Mouse (Mus musculus) hindbrain, embryonic 13.5 days (tissue): ENCODE results near the gene Mboat1. TPM values are rescaled to one million over a fixed set of nuclear protein-coding genes. Genes with fewer than 3 reads are reported as not detected.

Experiments used
- ATAC-seq: fragments of 200-750 bp; cut with Nextera tagmentation; 2 replicates; pipeline ENCODE4 v1.8.0; 2017; ENCODE audit warnings: moderate TSS enrichment; ENCODE audit not compliant: low FRiP score
- H3K27ac ChIP-seq: fragments of 300-500 bp; sonication (generic); 2 replicates; pipeline ENCODE4 v1.5.1; 2015; ENCODE audit warnings: inconsistent platforms, mild to moderate bottlenecking, moderate library complexity
- H3K27me3 ChIP-seq: fragments of 300-500 bp; sonication (generic); 2 replicates; pipeline ENCODE4 v1.6.1; 2015; ENCODE audit warnings: mild to moderate bottlenecking, inconsistent platforms
- H3K36me3 ChIP-seq: fragments of 300-500 bp; sonication (generic); 2 replicates; pipeline ENCODE4 v1.6.1; 2015; ENCODE audit warnings: mild to moderate bottlenecking, inconsistent platforms
- H3K4me1 ChIP-seq: fragments of 300-500 bp; sonication (generic); replicated peaks from 2 replicates; pipeline ENCODE4 v1.6.1; 2015; ENCODE audit warnings: inconsistent platforms
- H3K4me2 ChIP-seq: fragments of 300-500 bp; sonication (generic); 2 replicates; pipeline ENCODE4 v1.6.1; 2015; ENCODE audit warnings: inconsistent platforms, mild to moderate bottlenecking, moderate library complexity
- H3K4me3 ChIP-seq: fragments of 300-500 bp; sonication (generic); 2 replicates; pipeline ENCODE4 v1.5.1; 2015; ENCODE audit warnings: mild to moderate bottlenecking, inconsistent platforms
- H3K9ac ChIP-seq: fragments of 300-500 bp; sonication (generic); 2 replicates; pipeline ENCODE4 v1.6.1; 2015; ENCODE audit warnings: mild to moderate bottlenecking, inconsistent platforms
- H3K9me3 ChIP-seq: fragments of 300-500 bp; sonication (generic); 2 replicates; pipeline ENCODE4 v1.6.1; 2016; ENCODE audit warnings: inconsistent platforms
- WGBS: fragments of 180-500 bp; shearing (Covaris S2); methylation state at CpG from one replicate; pipeline ENCODE4 v1.1.7; 2015; 5-methylcytosine and 5-hydroxymethylcytosine counted together
- polyA plus RNA-seq: library from polyadenylated mRNA; unstranded; fragments of >200 nt; fragmentation: Nextera tagmentation; extraction: Ambion mirVana; gene quantifications from 2 replicates; pipeline ENCODE4 v1.2.1, GENCODE M21; 2015

The Mboat1 gene
- 2.6 and 3.0 TPM in 2 replicates for polyA plus RNA-seq

DNA sequence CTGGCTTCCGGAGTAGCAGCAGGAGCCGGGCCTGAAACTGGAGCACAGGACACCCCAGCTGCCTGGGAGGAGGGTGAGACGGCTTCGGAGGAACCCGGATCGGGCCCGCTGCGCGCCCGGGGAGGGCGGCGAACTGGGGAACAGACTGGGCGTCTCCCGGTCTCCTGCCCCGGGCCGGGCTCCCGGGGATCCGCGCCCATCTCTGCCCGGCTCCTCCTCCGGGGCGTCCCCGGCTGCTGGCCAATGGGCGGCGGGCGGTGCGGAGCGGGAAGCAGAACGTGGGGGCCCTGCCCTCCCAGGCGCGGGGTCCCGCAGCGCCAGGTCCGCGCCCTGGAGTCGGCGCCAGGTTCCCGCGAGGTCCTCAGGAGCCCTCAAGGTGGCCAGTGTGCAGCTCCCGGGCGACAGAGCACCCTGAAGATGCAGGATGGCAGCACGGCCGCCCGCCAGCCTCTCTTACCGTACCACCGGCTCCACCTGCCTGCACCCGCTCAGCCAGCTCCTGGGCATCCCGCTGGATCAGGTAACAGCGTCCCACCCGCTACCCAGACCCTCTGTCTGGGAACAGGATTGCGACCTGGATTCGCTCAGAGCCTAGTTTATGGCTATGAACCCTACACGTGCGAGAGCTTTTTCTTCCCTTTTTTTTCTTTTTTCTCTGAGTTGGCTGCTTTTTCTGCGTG, at the start of gene Mboat1:
Gene Mboat1 (plus strand): TSS at position 247 of the 680 bp plus-strand sequence.
- no peak within 1 kb of the TSS for H3K27ac ChIP-seq
- H3K4me1 ChIP-seq: peaks cover 9% of the 10 kb centered on the region
- no peaks in the 10 kb centered on the region for H3K9me3 ChIP-seq
- H3K4me3 ChIP-seq: peak within 1 kb of the TSS; percentile 71
- H3K36me3 ChIP-seq: no peaks in the 10 kb centered on the region
- peaks cover 32% of the 10 kb centered on the region for H3K27me3 ChIP-seq
- ATAC-seq: peak; percentile 94
- WGBS: under 1% methylated on average over 55 of the region's 55 CpGs
- peak within 1 kb of the TSS; percentile 92 for H3K4me2 ChIP-seq
- peak within 1 kb of the TSS; percentile 80 for H3K9ac ChIP-seq

DNA sequence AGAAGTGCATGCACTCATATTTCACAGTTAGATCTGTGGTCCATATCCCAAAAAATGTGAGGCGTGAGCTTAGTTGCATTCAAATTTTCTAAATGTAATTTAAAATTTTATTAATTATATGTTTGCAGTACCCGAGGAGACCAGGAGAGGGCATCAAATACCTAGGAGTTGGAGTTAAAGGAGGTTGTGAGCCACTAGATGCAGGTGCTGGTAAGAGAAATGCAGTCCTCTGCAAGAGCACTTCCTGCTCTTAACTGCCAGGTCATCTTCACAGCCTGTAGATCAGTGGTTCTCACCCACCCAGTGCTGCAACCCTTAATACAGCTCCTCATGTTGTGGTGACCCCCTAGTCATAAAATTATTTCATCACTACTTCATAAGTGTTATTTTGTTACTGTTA, 43.2 kb upstream of the Mboat1 start:
- Histone ChIP-seq H3K9me3 (0 out of 2 replicates have a peak, but pooled peaks cover 3% of the 10 kb centered on the region), H3K4me1 (no peaks in the 10 kb centered on the region), H3K9ac (no peak overlapping the region), H3K27me3 (no peaks in the 10 kb centered on the region), H3K4me3 (no peak overlapping the region), H3K4me2 (no peak overlapping the region), H3K36me3 (no peaks in the 10 kb centered on the region), H3K27ac (no peak overlapping the region)
- no peak for ATAC-seq
- WGBS: 46% methylated on average over 2 of the region's 2 CpGs

DNA sequence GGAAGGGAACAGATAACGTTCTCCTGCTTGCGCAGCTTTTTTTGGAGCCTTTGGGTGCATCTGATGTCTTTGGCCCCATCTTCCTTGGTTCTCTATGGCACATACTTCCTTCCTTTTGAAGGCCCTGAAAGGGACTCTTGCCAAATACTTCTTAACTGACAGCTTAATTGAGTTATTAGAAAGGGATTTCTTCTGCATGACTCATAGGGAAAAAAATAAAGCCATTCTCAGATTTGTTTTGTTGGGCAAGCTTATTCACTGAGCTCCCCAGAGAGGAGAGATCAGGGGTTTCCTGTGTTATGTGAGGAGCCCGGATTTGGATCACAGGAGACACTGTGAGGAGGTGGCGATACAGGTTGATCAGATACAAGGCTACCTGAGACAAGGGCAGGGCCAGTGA, 40.4 kb upstream of the Mboat1 start:
- Histone ChIP-seq H3K36me3 (no peaks in the 10 kb centered on the region), H3K9ac (no peak overlapping the region), H3K9me3 (no peaks in the 10 kb centered on the region), H3K27ac (no peak overlapping the region), H3K4me3 (no peak overlapping the region), H3K4me2 (no peak overlapping the region), H3K4me1 (no peaks in the 10 kb centered on the region), H3K27me3 (no peaks in the 10 kb centered on the region)
- WGBS: 80% methylated on average over 4 of the region's 4 CpGs
- ATAC-seq: no peak

DNA sequence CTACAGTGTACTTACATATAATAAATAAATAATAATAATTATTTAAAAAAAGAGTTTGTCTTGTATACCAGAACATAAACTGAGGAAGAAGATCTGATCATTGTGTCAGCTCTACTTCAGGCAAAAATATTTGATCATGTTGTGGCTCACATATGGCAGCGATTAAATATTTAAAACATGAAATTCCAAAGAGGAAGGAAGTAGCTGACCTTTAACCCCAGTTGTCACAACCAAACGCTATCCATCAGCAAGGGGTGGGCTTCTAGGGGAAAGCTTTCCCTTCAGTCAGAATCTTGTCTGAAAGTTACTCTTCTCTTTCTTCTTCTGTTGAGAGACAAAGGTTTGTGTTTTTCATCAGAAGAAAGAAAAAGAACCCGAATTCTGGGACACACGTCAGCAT, 39.8 kb upstream of the Mboat1 start:
- Histone ChIP-seq H3K9me3 (no peaks in the 10 kb centered on the region), H3K27ac (no peak overlapping the region), H3K9ac (no peak overlapping the region), H3K36me3 (no peaks in the 10 kb centered on the region), H3K4me1 (no peaks in the 10 kb centered on the region), H3K27me3 (no peaks in the 10 kb centered on the region), H3K4me2 (no peak overlapping the region), H3K4me3 (no peak overlapping the region)
- 66% methylated on average over 4 of the region's 4 CpGs for whole genome bisulfite sequencing
- no peak for ATAC-seq

DNA sequence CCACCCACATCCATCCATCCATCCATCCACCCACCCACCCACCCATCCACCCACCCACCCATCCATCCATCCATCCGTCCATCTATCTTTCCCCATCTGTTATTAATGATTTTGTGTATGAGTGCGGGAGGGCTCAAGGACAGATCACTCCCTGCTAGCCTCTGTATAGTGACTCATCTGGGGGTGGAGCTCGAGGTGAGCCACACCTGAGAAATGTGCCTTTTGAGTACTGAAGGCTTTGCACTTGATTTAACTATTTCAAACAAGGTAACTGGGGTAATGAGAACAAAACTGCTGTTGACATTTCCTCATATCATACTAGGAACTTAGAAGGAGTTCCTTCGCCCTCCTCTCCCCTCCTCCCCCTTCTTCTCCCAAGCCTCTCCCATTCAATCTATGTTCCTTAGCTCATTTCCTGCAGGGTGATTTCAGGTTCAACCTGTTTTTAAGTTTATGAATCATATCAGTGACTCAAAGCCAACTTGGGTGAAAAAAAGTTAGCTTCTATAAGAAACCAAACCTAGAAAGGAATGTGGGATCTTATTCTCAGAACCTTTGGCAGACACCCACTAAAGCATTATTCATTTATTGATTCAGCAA, 27.2 kb upstream of the Mboat1 start:
- no peaks in the 10 kb centered on the region for H3K27me3 ChIP-seq
- no peaks in the 10 kb centered on the region for H3K36me3 ChIP-seq
- H3K4me3 ChIP-seq: no peak overlapping the region
- ATAC-seq: no peak
- H3K9ac ChIP-seq: no peak overlapping the region
- H3K4me1 ChIP-seq: no peaks in the 10 kb centered on the region
- no peaks in the 10 kb centered on the region for H3K9me3 ChIP-seq
- 84% methylated on average over 4 of the region's 4 CpGs for WGBS
- no peak overlapping the region for H3K4me2 ChIP-seq
- no peak overlapping the region for H3K27ac ChIP-seq

DNA sequence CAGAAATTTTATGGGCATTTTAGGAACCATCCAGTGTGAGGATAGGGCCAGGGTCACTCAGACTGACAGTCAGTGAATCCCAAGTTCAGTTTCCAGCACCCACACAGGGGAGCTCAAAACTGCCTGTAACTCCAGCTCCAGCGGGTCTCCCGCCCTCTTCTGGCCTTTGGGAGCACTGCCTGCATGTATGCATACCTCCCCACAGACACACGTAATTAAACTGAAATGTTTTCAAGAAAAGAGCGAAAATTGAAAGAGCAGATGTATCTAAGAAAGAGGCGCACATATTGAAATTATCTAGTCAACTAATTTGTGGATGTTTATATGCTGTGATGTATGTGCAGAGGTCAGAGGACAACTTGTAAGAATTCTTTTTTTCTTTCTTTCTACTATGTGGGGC, 20.5 kb upstream of the Mboat1 start:
- Histone ChIP-seq H3K9me3 (no peaks in the 10 kb centered on the region), H3K4me1 (no peaks in the 10 kb centered on the region), H3K4me2 (no peak overlapping the region), H3K4me3 (no peak overlapping the region), H3K36me3 (no peaks in the 10 kb centered on the region), H3K27me3 (no peaks in the 10 kb centered on the region), H3K9ac (no peak overlapping the region), H3K27ac (no peak overlapping the region)
- no peak for ATAC-seq
- 84% methylated on average over 5 of the region's 5 CpGs for WGBS

DNA sequence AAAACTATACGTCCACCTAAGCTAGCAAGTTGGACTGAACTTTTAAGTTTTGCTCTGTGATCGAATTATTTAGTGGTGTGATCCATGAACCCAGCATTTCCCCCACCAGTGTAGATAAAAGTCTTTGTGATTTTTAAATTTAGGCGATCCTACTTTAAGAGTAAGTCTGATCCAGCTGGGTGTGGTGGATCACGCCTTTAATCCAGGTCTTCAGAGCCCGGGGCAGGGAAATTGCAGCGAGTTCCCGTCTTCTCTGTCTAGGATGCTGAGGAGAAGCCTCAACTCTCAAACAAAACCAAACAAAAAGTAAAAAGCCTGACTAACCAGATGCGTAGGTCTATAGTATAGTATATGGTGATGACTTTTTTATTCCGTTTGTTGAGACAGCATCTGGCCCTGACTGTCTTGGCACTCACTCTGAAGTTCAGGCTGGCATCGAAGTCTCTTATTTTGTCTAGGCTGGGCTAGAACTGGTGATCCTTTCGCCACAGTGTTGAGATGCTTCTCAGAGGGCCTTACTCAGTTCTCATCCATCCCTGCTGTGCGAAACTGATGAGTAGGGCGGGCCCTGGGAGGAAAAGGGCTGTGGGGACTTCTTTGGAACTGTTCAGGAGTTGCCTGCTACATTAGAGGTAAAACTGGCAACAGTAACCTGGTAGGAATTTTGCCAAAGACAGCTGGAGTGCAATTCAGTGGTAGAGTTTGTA, 787 bp downstream of the Mboat1 start:
- Histone ChIP-seq H3K27ac (no peak overlapping the region), H3K9ac (peak overlapping the region; percentile 80), H3K4me3 (peak overlapping the region; percentile 71), H3K27me3 (peaks cover 32% of the 10 kb centered on the region), H3K4me2 (peak overlapping the region; percentile 92), H3K36me3 (no peaks in the 10 kb centered on the region), H3K4me1 (peaks cover 9% of the 10 kb centered on the region), H3K9me3 (no peaks in the 10 kb centered on the region)
- no peak for ATAC-seq
- WGBS: 30% methylated on average over 13 of the region's 13 CpGs

DNA sequence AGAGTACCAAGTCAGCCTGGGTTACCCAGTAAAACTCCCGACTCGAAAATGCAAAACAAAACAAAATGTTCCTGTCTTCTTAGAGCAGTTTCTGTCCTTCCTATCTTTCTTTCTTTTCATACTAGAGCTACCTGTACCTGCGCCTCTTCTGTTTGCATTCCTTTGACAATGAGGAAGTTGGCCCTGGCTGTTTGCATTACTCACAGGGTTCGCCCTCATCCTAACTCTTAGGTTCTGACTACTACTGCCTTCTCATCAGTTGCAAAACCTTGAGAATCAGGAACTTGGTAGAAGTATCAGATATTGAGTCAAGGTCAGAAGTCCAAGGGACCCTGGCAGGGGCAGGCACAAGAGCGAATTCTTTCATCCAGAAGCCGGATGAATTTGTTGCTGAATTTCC, 1.7 kb downstream of the Mboat1 start:
- no peak overlapping the region for H3K9ac ChIP-seq
- WGBS: 87% methylated on average over 6 of the region's 6 CpGs
- ATAC-seq: no peak

DNA sequence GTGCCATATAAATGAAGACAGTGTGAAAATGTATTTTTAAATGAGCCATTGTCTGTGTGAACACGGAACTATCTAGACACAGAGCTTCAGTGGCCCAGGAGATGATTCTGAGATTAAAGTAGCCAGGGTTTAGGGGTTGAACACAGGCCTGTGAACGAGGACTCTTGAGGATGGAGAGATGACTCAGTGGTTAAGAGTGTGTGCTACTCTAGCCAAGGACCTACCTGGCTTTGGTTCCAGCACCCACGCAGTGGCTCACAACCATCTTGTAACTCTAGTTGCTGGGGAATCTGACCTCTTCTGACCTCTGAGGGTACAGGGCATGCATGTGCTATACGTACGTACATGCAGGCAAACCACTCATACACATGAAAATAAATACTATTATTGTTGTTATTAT, 3.9 kb downstream of the Mboat1 start:
- Histone ChIP-seq H3K27me3 (peaks cover 21% of the 10 kb centered on the region), H3K4me3 (no peak overlapping the region), H3K4me2 (no peak overlapping the region), H3K9me3 (no peaks in the 10 kb centered on the region), H3K36me3 (no peaks in the 10 kb centered on the region), H3K9ac (no peak overlapping the region), H3K4me1 (peaks cover 9% of the 10 kb centered on the region), H3K27ac (no peak overlapping the region)
- 94% methylated on average over 5 of the region's 5 CpGs for WGBS
- ATAC-seq: no peak

More for the DNA sequence above, 1.7 kb downstream of the Mboat1 start:
- no peak overlapping the region for H3K27ac ChIP-seq
- H3K27me3 ChIP-seq: peaks cover 32% of the 10 kb centered on the region
- H3K4me3 ChIP-seq: no peak overlapping the region
- H3K4me2 ChIP-seq: no peak overlapping the region
- H3K4me1 ChIP-seq: peaks cover 9% of the 10 kb centered on the region
- H3K36me3 ChIP-seq: no peaks in the 10 kb centered on the region
- no peaks in the 10 kb centered on the region for H3K9me3 ChIP-seq

DNA sequence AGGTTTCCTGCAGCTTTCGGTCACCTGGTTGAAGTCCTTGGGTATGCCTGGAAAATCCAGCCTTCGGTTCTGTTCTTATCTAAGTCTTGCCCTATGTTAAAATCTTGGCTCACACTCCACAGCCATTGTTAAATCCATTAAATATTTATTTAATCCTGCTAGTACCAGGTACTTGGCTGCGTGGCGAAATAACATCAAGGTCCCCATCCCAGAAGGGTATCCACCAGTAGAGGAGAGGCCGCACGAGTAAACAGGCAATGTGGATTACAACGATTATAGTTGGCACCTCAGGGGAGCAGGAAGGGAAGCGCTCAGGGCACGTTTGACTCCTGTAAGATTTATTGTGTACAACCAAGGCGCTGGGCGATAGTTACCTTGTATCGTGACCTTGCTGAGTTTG, 4.4 kb downstream of the Mboat1 start:
- Histone ChIP-seq H3K9me3 (no peaks in the 10 kb centered on the region), H3K4me2 (no peak overlapping the region), H3K36me3 (no peaks in the 10 kb centered on the region), H3K4me3 (no peak overlapping the region), H3K27me3 (peaks cover 17% of the 10 kb centered on the region), H3K27ac (no peak overlapping the region), H3K9ac (no peak overlapping the region), H3K4me1 (peaks cover 9% of the 10 kb centered on the region)
- no peak for ATAC-seq
- WGBS: 95% methylated on average over 12 of the region's 12 CpGs

DNA sequence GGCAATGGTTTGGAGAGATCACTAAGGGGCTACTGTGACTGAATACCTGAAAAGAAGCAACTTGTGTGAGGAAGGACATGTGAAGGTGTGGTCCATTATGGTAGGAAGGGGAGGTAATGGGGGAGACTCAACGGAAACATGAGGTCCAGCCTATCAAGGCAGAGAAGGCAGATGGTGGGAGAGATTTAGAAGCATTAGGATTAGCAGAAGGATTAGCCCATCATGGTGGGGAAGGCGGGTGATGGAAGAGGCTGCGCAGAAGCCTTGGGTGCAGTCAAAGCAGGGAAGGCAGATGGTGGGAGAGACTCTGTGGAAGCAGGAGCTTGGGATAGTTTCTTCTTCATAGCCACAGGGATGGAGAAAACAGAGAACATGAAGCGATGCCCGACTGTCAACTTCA, 5.7 kb downstream of the Mboat1 start:
- no peak overlapping the region for H3K4me3 ChIP-seq
- WGBS: 96% methylated on average over 5 of the region's 5 CpGs
- H3K9ac ChIP-seq: no peak overlapping the region
- peaks cover 4% of the 10 kb centered on the region; the same call in 1 of the 2 replicates for H3K4me1 ChIP-seq
- H3K36me3 ChIP-seq: no peaks in the 10 kb centered on the region
- H3K27me3 ChIP-seq: peaks cover 10% of the 10 kb centered on the region
- no peak overlapping the region for H3K4me2 ChIP-seq
- no peak overlapping the region for H3K27ac ChIP-seq
- H3K9me3 ChIP-seq: no peaks in the 10 kb centered on the region
- ATAC-seq: no peak

DNA sequence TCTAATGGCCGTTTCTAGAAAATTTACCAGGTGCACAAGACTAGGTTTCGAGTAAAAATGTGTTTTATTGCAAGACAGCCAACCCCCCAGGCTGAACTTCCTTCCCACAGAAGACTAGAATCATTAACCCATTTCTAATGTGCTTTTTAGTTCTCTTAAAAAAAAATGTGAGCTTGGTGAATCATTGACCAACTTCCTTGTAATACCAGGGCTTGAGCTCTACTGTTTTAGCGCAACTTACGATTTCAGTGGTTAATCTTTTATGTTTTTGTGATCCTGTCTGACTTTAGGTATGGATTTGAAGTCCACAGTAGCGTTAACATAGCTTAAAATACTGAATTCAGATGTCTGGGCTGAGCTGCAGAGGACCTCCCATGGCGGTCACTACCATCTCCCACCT, 10.2 kb downstream of the Mboat1 start:
- no peaks in the 10 kb centered on the region for H3K36me3 ChIP-seq
- no peak overlapping the region for H3K9ac ChIP-seq
- H3K9me3 ChIP-seq: no peaks in the 10 kb centered on the region
- 67% methylated on average over 6 of the region's 6 CpGs for WGBS
- H3K27ac ChIP-seq: no peak overlapping the region
- H3K4me1 ChIP-seq: no peaks in the 10 kb centered on the region
- no peak overlapping the region for H3K4me3 ChIP-seq
- ATAC-seq: no peak
- no peak overlapping the region for H3K4me2 ChIP-seq
- no peaks in the 10 kb centered on the region for H3K27me3 ChIP-seq
